Mouse (Mus musculus) cerebellum, postnatal 4 days (tissue): ENCODE measurements around the gene Tmem94.

ENCODE experiments used
- DNase-seq, 2 experiments: peaks; one replicate each; pipeline ENCODE4 v3.0.0; 2022; ENCODE audit warnings: low spot score in 2 of 2, mixed read lengths in 1 of 2

Gene Tmem94

DNA sequence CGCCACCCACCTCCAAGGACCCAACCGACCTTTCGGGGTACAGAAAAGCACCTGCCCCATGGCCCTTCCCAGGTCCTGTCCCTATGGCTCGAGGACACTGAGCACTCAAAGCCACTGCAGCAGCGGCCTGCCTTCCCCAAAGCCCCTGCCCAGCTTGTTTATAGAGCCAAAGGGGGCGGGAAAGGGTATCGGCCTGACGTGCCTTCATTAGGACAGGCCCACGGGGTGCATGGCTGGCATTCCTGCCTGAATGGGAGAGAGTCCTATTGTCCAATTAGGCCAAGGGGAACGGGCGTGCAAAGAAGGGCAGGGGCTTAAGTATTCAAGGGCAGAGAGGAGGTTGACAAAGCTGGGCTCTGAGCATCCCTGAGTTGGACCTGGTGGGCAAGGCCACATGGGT lies 42.7 kb downstream of the Tmem94 start:
- DNase-seq: no peak

DNA sequence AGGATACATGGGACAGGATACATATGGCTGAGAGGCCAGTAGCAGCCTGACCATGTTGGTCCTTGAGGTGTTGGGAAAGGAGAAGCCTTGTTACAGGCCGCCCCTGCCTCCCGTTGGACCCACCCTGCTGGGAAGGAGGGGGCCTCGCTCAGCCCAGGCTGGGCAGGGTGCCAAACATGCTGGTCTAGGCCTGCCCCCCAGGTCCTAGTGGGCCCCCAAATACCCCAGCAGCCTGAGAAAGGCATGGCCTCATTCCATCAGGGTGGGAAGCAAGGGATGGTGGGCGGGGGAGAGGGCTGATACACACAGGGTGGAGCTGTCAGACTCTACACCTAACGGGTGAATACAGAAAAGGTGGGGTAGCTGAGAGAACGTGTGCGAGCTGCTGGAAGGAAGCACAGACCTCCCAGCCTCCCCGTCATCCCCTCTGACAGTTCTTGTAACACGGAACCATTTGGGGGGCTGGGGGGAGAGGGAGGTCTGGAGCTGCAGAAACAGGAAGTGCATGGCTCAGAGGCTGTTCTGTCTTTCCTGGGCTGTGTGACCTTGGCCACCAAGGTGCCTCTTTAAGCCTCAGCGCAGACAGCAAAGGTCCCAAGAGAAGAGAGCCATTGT lies 43.6 kb downstream of the Tmem94 start:
- DNase-seq: no peak

DNA sequence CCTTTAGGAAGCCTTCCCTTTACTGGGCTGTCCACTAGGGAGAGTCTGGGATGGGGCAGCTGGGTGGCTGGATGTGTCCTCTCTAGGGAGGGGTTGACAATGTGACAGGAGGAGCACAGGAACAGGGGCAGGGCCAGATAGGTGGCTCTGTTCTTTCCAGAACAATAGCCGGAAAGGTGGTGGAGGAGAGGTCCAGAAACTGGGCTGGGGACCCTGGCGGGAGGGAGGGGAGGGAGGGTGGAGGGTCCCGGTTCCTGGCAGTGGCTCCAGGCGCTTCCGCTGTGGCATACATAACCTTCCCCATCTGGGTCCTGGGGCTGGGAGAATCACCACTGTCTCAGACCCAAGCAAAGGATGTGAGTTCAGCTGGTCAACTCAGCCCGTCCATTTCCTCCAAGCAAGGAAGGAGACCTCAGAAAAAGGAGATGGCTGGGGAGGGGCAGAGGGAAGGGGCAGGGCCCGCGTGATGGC lies 44.1 kb downstream of the Tmem94 start:
- no peak for DNase-seq

DNA sequence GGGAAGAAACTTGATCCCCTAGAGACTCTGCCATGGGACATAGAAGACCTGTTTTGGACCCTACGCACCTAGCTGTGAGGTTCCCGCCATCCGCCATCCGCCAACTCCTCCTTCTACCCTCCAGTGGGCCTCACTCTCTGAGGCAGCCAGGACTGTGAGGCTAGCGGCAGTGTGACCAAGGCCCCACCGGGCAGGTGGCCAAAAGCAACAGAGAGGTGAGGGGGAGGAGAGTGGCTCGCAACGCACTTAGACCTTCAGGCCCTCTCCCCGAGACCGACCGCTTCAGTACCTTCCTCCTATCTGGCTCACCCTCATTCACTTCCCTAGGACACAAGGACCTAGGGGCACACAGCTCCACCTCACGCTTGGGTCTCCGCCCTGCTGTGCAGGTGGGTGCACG lies 45.1 kb downstream of the Tmem94 start:
- DNase-seq: no peak

DNA sequence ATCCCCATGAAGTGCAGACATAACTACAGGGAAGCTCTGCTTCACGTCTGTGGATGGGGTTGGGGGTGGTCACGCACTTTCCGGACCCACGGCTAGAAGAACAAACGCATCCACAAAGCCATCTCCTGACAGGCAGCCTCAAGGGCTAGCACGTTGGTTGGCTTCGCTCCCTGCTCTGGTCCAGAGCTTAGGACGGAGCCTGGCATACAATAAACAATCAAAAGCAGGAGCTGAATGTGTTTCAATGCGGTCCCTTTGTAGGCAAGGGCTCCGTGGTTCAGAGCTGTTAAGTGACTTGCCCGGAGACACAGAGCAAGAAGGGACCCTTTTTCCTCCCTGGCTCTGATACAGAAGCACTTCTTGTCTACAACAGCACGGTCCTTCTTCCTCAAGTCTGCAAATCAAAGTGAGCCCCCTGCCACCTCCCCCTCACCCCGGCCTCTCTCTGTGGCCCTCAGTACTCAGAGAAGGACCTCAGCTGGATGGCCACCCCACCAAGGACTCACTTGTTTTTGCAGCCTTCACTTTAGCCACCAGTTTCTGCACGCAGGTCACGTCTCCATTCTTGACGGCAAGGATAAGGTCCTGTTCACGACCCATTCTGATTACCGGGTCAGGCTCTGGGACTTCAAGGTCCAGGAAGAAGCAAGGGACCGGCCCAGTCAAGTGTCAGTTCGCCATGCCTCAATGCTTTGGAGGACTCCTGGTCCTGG lies 46.3 kb downstream of the Tmem94 start:
- DNase-seq: no peak

DNA sequence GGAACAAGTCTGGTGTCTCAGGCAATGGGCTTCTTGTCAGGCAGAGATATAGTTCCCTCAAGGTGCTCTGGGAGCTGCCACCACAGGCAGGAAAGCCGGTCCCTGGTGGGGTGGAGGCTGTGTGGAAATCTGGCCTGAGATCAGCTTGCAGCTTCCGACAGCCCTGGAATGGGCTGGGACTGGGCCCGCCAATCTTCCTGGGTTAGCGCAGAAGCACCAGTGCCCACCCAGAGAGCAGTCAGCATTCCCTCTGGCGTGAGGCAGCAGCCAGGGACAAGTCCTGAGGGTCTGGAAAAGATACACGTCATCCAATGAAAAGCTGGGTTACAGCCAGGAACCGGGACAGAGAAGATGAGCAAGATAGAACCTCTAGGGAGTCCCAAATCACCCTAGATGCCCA lies 46.9 kb downstream of the Tmem94 start:
- DNase-seq: no peak

DNA sequence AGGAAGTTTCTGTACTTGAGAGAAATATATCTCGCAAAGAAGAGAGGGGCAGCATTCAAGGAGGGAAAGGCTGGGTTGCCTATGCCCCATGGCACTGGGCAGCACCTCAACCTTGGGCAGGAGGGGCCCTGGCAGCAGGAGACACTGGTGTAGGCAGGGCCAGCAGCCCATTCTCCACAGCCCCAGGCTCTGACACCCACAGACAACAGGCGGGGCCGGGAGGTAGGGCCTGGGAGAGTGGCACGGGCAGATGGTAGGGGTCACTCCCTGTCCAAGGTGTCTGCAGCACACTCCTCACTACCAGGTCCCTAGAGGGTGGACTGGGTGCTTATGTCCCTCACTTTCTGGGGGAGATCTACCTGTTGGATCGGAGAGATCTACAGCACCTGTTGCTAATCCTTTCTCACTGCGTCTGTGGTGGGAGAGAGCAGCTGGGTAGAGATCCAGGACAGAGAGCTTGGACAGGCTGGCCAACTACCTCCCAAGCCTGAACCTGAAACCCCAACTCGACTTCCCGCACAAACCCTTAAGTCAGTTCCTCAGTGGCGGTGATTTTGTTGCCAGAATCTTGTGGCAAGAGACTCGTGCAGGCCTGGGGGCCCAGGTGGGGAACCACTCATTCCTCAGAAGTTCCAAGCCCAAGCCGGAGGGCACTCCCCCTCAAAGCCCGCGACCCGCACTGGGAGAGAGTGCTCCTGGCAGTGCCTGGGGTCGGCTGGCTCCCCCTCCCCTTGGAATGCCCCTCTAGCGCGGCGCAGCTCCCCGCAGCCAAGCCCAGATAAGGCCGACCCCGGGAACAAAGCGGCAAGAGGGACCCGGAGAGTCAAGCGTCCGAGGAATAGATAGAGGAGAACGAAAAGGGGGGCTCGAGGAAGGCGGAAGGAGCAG lies 47.5 kb downstream of the Tmem94 start:
- DNase-seq: peak in 1 of 2 experiments; percentile 25

DNA sequence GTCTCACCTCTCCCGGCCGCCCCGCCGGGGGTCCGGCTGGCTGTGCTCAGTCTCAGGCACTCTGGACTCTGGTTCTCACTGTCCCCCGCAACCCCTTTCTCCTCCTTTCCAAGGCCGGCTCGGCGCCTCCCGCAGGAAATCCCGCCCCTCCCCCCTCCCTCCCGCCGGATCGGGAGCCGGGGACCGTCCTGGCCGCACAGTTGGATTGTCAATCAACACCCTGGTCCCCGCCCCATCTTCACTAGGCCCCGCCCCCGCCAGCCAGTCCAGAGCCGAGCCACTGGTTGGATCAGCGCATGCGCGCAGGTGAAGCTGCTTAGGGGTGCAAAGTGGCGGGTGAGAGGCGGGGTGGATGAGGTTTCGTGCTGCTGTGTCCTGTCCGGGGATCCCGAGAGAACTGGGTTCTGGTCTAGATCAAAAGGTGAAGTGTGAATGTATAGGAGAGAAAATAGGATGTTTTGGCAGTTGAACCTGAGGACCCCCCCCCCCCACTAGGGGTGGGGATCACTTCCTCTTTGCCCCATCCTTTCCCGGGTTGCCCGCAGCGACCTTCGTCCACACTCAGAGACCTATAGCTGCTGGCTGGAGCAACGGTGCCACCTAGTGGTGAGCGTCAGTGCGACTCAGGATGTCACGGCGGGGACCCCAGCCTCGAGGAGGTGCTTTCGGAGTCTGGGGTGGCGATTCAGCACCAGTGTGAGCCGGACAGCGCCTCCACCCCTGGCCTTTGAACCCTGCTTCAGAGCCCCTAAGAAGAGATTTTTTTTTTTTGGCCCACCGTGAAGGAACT lies 48.5 kb downstream of the Tmem94 start, which contains the start of gene Caskin2:
Gene Caskin2 (minus strand): TSS at position 133 of the 790 bp plus-strand sequence.
- peak; percentile 96 to 98 for DNase-seq

DNA sequence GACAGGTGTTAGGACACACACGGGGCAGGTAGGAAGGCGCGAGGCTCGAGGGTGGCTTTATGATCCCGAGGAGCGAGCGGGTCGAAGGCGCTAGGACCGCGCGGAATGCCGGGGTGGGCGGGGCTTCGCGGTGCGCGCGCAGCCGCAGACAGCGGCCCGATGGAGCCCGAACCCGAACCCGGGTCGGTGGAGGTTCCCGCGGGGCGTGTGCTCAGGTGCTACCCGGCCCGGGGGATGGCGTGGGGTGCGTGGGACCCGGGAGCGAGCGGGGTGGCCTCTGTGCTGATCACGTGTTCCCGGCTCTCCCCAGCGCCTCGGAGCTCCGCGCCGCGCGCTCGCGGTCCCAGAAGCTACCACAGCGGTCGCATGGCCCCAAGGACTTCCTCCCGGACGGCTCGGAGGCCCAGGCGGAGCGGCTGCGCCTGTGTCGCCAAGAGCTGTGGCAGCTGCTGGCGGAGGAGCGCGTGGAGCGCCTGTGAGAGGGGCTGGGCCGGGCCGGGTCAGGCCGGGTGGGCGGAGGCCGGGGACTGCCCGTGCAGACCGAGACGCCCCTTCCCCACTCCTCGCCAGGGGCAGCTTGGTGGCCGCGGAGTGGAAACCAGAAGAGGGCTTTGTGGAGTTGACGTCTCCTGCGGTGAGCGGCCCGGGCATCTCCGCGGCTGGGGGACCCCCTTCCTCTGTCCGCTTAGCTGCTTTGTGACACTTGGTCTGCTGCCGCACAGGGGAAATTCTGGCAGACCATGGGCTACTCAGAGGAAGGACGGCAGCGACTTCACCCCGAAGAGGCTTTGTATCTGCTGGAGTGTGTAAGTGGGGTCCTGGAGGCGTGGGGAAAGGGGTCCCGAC lies 49.6 kb downstream of the Tmem94 start, which contains the start of gene Tsen54:
Gene Tsen54 (plus strand): TSS at position 120 of the 846 bp plus-strand sequence.
- peak; percentile 76 to 90 for DNase-seq

DNA sequence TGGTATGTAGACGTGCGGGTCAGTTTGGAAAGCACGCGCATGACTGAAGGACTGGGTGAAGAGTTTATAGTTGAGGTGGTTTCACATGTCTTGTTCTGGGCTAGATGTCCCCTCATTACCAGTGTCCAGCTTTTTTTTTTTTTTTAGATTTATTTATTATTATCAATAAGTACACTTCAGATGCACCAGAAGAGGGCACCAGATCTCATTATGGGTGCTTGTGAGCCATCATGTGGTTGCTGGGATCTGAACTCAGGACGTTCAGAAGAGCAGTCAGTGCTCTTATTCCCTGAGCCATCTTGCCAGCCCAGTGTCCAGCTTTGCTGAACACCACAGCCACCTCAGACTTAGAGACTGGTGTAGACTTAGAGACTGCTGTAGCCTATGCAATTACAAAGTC lies 52.1 kb downstream of the Tmem94 start:
- no peak for DNase-seq

DNA sequence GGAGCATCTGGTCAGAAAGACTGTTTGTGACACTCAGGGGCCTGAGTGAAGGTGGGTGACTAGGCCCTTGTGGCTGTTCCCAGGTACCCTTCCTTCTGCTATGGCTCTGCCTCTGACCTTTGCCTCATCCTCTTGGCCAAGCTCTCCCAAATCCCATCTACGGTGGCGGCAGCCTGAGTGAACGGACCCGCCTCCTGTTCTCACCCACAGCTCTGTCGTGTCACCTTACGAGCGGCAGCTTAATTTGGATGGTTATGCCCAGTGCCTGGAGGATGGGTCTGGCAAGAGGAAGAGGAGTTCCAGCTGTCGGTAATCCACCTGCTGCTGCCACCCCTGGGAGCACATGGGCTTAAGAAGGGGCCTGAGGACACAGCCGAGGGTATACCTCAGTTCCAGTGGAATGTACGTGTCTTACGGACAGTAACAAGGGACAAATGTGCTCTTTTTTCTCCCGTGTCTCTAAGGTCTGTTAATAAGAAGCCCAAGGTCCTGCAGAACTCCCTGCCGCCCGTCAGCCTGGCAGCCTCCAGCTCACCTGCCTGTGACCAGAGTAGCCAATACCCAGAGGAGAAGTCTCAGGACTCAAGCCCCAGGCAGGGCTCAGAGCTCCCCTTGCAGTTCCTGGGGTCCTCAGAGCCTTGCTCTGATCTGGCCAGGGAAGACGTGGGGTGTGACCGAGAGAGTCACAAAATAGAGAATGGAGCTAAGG lies 54.8 kb downstream of the Tmem94 start:
- DNase-seq: no peak

DNA sequence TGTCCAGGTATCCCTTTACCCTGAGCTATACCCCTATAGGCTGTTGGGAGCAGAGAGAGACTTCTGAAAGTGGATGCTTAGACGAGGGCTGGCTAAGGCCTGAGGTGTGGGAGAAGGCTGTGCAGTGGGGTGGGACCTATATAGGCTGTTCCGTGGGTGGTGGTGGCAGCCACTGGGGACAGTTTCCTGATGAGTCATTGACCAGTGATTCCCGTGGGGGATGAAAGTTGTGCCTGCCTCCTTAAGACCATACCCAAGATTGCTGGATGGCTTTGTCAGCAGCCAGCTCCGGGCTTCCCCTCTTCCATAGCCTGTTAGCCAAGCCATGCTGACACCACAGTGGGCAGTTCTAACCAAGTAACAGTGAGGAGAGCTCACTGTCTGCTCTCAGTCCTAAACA lies 55.8 kb downstream of the Tmem94 start:
- DNase-seq: no peak

DNA sequence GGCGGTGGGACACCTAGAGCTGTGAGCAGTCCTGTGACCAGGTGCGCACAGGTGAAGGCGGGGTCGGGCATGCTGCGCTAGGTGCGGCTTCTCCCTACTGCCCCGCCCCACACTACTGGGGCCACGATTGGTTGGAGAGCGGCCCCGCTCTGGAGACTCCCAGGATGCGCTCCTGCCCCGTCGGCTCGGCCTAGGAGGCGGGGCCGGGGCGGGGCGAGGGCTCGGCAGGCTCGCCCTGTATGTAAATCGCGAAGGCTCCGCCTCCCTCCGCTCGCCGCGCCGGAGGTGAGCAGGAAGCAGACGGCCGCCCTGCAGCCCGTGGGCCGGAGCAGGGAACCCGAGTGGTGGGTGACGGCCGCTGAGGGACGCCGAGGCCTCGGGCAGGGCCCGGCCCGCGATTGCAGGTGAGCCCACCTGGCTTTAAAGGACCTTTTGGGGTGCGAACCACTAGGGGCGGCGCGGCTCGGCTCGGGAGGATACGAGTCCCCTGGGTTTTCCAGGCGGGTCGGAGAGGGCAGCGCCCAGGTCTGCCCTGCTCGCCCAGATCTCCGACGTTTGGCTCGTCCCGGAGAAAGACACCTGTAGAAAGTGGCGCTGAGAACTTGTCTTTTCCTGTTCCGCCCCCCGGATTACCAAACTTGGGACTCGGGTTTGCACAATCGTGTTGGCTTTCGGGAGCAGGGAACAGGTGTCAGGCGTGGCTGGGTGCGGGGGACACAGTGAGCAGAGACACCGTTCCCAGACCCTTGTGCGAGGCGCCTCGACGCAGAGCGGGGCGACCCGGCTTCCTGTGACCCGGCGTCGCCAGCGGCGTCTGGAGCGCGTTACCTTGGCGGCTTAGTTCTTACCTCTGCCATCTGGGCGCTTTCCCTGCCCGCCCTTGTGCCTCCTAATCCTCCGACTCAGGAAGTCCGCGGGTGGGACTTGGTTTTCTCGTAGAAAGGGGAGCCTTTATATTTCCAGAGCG lies 58.8 kb downstream of the Tmem94 start, which contains the start of gene Llgl2:
Gene Llgl2 (plus strand): TSS at position 276 of the 967 bp plus-strand sequence.
- DNase-seq: peak in 1 of 2 experiments; percentile 38

DNA sequence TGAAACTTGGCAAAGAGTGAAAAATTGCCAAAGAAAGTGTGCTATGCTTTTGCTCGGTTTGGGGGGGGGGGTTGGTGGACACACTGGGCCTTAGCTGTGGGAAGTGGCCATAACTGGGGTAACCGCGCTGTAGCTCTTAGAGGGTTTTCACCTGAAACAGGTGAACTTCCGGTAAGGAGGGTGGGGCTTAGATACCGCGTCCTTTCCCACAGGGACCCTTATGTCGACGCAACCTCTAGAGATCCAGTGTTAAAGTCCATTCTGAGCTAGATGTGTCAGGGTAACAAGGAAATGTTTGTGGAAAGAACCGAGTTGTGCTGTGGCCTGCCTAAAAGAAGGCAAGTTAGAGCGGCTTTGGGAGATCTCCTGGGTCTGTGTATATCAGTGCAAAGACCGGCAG lies 59.6 kb downstream of the Tmem94 start:
- DNase-seq: no peak

DNA sequence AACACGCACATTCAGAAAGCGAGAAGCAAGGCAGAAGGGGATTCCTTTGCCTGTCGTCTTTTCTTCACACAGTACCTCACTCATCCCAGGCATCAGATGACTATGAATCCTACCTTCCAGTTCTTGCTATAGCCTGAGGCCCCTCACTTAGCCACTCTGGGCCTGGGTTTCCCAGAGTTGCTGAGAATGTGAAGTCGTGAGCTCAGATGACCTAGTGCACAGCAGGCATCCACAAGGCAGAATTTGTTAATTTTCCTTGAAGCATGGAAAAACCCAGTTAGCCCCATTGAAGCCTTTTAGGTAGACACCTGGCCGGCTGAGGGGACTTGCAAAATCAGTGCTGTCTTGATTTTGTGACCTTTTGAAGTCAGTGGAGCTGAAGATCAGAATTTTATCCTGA lies 61.3 kb downstream of the Tmem94 start:
- DNase-seq: no peak

DNA sequence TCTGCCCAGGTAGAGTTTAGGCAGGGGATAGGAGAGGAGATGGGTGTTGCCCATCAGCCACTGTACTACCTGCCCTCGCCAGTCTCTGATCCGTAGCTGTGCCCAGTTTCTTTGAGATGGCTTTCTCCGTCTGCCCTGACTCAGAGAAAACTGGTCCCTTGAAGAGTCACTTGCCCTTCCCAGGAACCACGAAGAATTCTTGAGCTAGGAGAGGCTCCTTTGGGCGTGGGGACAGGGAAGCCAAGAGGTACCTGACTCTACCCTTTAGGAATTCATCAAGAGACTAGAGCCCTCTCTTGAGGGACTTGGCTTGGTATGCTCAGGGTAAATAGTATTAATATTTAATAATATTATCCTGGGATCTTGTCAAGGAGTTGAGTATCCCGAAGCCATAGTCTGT lies 62.4 kb downstream of the Tmem94 start:
- no peak for DNase-seq

DNA sequence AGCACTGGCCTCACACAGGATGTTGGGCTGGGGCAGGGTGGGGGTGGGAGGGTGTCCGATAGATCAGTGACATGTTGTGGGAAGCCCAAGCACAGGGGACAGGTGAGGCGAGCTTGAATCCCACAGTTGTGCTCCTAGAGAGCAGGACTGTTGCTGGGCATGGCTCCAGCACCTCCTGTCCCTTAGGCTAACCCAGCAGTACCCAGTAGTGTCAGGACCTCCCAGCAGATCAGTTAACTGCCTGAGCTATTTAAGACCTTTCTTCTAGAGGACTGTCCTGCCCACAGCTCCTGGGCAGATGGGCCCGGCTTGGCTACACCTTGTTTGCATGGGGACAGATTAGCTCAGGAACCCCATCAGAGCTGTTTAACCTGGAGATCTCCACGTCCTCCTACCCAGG lies 63.8 kb downstream of the Tmem94 start:
- DNase-seq: no peak

DNA sequence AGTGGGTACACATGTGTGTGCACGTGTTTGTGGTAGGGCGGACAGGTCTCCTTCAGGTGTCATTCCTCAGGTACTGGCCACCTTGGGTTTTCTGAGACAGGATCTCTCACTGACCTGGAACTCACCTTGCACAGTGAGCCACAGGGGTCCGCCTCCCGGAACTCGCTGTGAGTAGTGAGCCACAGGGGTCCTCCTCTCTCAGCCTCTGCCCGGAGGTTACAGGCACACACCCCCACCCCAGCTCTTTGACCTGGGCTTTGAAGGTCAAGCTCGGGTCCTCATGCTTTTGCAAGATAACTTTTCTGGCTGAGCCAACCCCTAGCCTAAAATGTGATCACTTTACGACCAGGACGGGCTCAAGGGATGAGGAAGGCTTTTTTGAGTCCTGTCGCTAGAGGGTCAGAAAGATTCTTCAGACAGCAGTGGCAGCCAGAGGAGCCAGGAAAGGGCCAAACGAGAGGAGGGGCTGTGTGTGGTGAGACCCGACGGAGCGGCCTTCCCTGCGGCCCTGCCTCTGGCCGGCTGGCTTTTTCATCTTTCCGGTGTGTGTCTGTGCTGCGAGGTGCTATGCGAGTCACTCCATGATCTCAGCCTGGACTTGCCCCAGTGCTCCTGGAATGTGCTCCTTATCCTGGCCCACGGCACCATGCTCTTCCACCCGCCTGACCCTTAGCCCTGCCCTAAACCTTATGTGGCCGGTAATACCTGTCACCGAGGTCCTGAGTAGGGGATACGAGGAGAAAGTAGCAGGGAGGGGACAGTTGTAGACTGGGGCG lies 65.5 kb downstream of the Tmem94 start:
- DNase-seq: no peak
